31 mouse cellular contexts compared by ENCODE assay signal in genomic region chr1:181314301-181314700, GRCm38 (mm10). TPM values are rescaled to one million over a fixed set of nuclear protein-coding genes. Genes with fewer than 3 reads are reported as not detected.
"Had no signal": no experiment of that assay in that cellular context is flagged by ENCODE, and none has a peak within 500 bp of the region (broad histone marks: within the 10 kb centered on the region; RNA-seq: fewer than 3 reads in every experiment).

No protein-coding gene starts in this region.

- H3K27me3 ChIP-seq: heart, embryonic 13.5 days; heart, embryonic 15.5 days; hindbrain, embryonic 12.5 days; intestine, embryonic 15.5 days had no signal

- H3K4me2 ChIP-seq: heart, embryonic 11.5 days; heart, embryonic 13.5 days; heart, embryonic 15.5 days; hindbrain, embryonic 12.5 days; hindbrain, embryonic 14.5 days; intestine, embryonic 15.5 days; liver, embryonic 11.5 days; liver, embryonic 13.5 days; liver, embryonic 15.5 days had no signal

- H3K27ac ChIP-seq: gastrocnemius, adult 2 months; heart, adult 2 months; heart, embryonic 13.5 days; heart, embryonic 15.5 days; hindbrain, embryonic 10.5 days; hindbrain, embryonic 12.5 days; hindbrain, embryonic 14.5 days; intestine, embryonic 15.5 days; layer of hippocampus, adult 2 months; left cerebral cortex, adult 2 months; liver, embryonic 13.5 days; liver, embryonic 15.5 days had no signal

- H3K9ac ChIP-seq: heart, embryonic 13.5 days; heart, embryonic 15.5 days; hindbrain, embryonic 12.5 days; hindbrain, embryonic 14.5 days; intestine, embryonic 15.5 days; liver, embryonic 13.5 days; liver, embryonic 15.5 days had no signal

- DNase-seq: gastrocnemius, adult 2 months; gastrocnemius, postnatal 10 days; gastrocnemius, postnatal 25 days; heart, adult 2 months; heart, postnatal 14 days; heart, postnatal 4 days; kidney, adult 18-20 months; kidney, adult 8-10 months; kidney, postnatal 10 days; kidney, postnatal 25 days; kidney, postnatal 4 days; liver; liver, embryonic 13.5 days had no signal

- H3K4me1 ChIP-seq: heart, embryonic 15.5 days; hindbrain, embryonic 10.5 days; hindbrain, embryonic 12.5 days; intestine, embryonic 15.5 days had no signal

- H3K9me3 ChIP-seq: heart, embryonic 13.5 days; heart, embryonic 15.5 days; hindbrain, embryonic 10.5 days; hindbrain, embryonic 12.5 days; intestine, embryonic 15.5 days; liver, embryonic 15.5 days had no signal

- H3K36me3 ChIP-seq: heart, embryonic 13.5 days; heart, embryonic 15.5 days; hindbrain, embryonic 10.5 days; hindbrain, embryonic 12.5 days; intestine, embryonic 15.5 days; liver, embryonic 13.5 days; liver, embryonic 15.5 days had no signal

- ATAC-seq: hindbrain, embryonic 16.5 days; inflammation-experienced regulatory T-cells, adult 6 months; intestine, embryonic 15.5 days; intestine, postnatal 0 days had no signal

- H3K4me3 ChIP-seq: gastrocnemius, adult 2 months; heart, adult 2 months; heart, embryonic 13.5 days; heart, embryonic 15.5 days; hindbrain, embryonic 10.5 days; hindbrain, embryonic 12.5 days; intestine, embryonic 15.5 days; layer of hippocampus, adult 2 months; left cerebral cortex, adult 2 months; liver, embryonic 13.5 days; liver, embryonic 15.5 days had no signal

RNA-seq across cellular contexts. Expression of gene Cnih3, which starts 38.1 kb away (rescaled TPM):
- total RNA-seq: gastrocnemius, adult 2 months; gastrocnemius, postnatal 25 days; granulocyte monocyte progenitor cell, adult 5-6 weeks; heart, adult 2 months; heart, postnatal 14 days; heart, postnatal 4 days had no signal
- polyA plus RNA-seq: heart, postnatal 0 days; inflammation-experienced regulatory T-cells, adult 6 months; kidney, embryonic 14.5 days; limb, embryonic 11.5 days; liver, embryonic 11.5 days; liver, embryonic 13.5 days had no signal
